Mouse (Mus musculus): ENCODE results near the gene Cacna1c. TPM values are rescaled to one million over a fixed set of nuclear protein-coding genes. Genes with fewer than 3 reads are reported as not detected.
A peak's percentile ranks its signal among the peaks of the same experiment; 100 is the strongest.

Gene Cacna1c
- polyA plus RNA-seq, 1 experiment = 16.7 TPM

DNA sequence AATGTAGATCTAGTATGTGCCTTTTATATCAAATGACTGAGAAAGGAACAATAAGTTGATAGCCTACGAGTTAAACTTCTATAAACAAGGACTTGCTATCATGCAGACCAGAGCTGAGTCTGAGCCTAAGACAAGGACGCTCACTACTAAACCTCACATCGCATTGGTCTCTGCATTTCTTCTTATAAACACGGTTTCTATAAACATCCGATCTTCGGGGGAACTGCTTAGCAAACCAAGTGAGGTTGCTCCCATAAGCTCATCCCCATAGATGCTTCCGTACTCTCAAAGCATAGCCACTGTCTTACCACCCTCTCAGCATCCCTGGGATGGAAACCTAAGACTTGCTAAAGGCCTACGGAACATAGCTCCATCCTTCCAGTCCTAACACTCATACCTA is 108.3 kb downstream of the Cacna1c start:
- WGBS = 85% methylated on average over 8 of the region's 8 CpGs

DNA sequence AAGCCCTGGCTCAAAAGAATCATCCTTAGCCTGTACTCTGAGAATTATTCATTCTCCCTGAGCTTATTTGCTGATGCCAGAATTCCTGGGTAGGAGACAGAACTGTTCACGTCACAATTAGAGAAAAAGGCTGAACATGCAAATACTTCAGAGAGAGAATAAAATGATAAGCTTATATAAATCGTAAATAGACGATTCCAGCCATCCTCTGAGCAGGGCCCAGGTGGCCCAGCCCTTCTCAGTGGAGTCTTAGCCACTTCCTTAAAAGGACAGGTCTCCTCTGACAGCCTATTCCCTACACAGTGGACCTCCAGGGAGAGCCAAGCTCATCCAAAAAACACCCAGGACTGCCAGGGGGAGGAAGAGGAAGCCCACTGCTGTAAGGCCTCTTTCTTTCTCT is 110.4 kb downstream of the Cacna1c start:
- Histone ChIP-seq H3K27ac (ENCODE audit: insufficient read depth, low read length) (0 out of 2 replicates have a peak overlapping the region, but pooled peaks have one; percentile 31), H3K4me3 (replicated peaks; ENCODE audit: insufficient read depth, low read depth, low read length) (no peak overlapping the region), H3K27me3 (ENCODE audit: control insufficient read depth, insufficient read depth, low read length) (no peaks in the 10 kb centered on the region), H3K4me1 (ENCODE audit: control insufficient read depth, insufficient read depth, low read length) (peaks cover 60% of the 10 kb centered on the region)
- TF ChIP-seq POLR2A (IDR thresholded peaks at IDR 0.05; ENCODE audit: borderline replicate concordance, insufficient read depth, low read length) (no peak), CTCF (IDR thresholded peaks at IDR 0.05; ENCODE audit: borderline replicate concordance, insufficient read depth, low read depth, low read length) (no peak)
- 23% methylated on average over 3 of the region's 3 CpGs for WGBS
- no peak for DNase-seq

More for the DNA sequence above, 108.3 kb downstream of the Cacna1c start:
- H3K4me3 ChIP-seq (replicated peaks; ENCODE audit: insufficient read depth, low read depth, low read length) = no peak overlapping the region
- H3K27ac ChIP-seq (ENCODE audit: insufficient read depth, low read length) = no peak overlapping the region
- TF ChIP-seq CTCF (IDR thresholded peaks at IDR 0.05; ENCODE audit: borderline replicate concordance, insufficient read depth, low read depth, low read length) (no peak), POLR2A (IDR thresholded peaks at IDR 0.05; ENCODE audit: borderline replicate concordance, insufficient read depth, low read length) (no peak)
- peaks cover 52% of the 10 kb centered on the region for H3K4me1 ChIP-seq (ENCODE audit: control insufficient read depth, insufficient read depth, low read length)
- DNase-seq = no peak
- no peaks in the 10 kb centered on the region for H3K27me3 ChIP-seq (ENCODE audit: control insufficient read depth, insufficient read depth, low read length)

- Histone ChIP-seq H3K4me3 (replicated peaks; ENCODE audit: insufficient read depth, low read depth, low read length) (no peak overlapping the region), H3K4me1 (ENCODE audit: control insufficient read depth, insufficient read depth, low read length) (peaks cover 67% of the 10 kb centered on the region), H3K27ac (ENCODE audit: insufficient read depth, low read length) (peak overlapping the region; percentile 44), H3K27me3 (ENCODE audit: control insufficient read depth, insufficient read depth, low read length) (no peaks in the 10 kb centered on the region)
- WGBS = 69% methylated on average over 9 of the region's 9 CpGs
- no peak for TF ChIP-seq POLR2A (IDR thresholded peaks at IDR 0.05; ENCODE audit: borderline replicate concordance, insufficient read depth, low read length)
- no peak for TF ChIP-seq CTCF (IDR thresholded peaks at IDR 0.05; ENCODE audit: borderline replicate concordance, insufficient read depth, low read depth, low read length)
- no peak for DNase-seq
Measured at GRCm38 (mm10) chr6:119084532-119084931, 111.7 kb downstream of the Cacna1c start.

GRCm38 (mm10) chr6:119083559-119083958 is 112.7 kb downstream of the Cacna1c start:
- WGBS = 52% methylated on average over 7 of the region's 7 CpGs
- no peak overlapping the region for H3K27ac ChIP-seq (ENCODE audit: insufficient read depth, low read length)

GRCm38 (mm10) chr6:119082662-119083061 is 113.6 kb downstream of the Cacna1c start:
- 48% methylated on average over 8 of the region's 8 CpGs for WGBS
- Histone ChIP-seq H3K27ac (ENCODE audit: insufficient read depth, low read length) (no peak overlapping the region), H3K4me3 (replicated peaks; ENCODE audit: insufficient read depth, low read depth, low read length) (no peak overlapping the region), H3K27me3 (ENCODE audit: control insufficient read depth, insufficient read depth, low read length) (no peaks in the 10 kb centered on the region), H3K4me1 (ENCODE audit: control insufficient read depth, insufficient read depth, low read length) (peaks cover 59% of the 10 kb centered on the region)
- DNase-seq = no peak
- TF ChIP-seq CTCF (IDR thresholded peaks at IDR 0.05; ENCODE audit: borderline replicate concordance, insufficient read depth, low read depth, low read length) (no peak), POLR2A (IDR thresholded peaks at IDR 0.05; ENCODE audit: borderline replicate concordance, insufficient read depth, low read length) (no peak)

More at GRCm38 (mm10) chr6:119083559-119083958, 112.7 kb downstream of the Cacna1c start:
- Histone ChIP-seq H3K4me3 (replicated peaks; ENCODE audit: insufficient read depth, low read depth, low read length) (no peak overlapping the region), H3K27me3 (ENCODE audit: control insufficient read depth, insufficient read depth, low read length) (no peaks in the 10 kb centered on the region), H3K4me1 (ENCODE audit: control insufficient read depth, insufficient read depth, low read length) (peaks cover 61% of the 10 kb centered on the region)
- TF ChIP-seq POLR2A (IDR thresholded peaks at IDR 0.05; ENCODE audit: borderline replicate concordance, insufficient read depth, low read length) = no peak
- TF ChIP-seq CTCF (IDR thresholded peaks at IDR 0.05; ENCODE audit: borderline replicate concordance, insufficient read depth, low read depth, low read length) = no peak
- DNase-seq = no peak

DNA sequence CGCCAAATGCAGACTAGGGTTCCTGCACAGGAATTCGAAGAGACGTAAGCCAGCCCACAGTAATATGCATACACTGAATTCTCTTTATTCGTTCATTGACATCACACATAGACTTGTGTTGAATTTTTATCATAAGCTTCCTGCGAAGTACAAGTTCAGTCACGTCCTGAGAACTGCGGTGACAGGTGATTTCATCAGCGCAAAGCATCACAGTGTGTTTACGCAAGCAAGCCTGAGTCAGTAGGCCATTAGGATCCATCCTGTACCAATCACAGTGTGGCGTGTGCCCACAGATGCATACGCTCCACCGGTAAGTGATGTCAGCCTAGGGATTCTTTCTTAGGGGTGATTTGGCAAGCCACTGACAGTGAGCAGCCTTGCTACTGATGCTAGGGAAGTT is 114.6 kb downstream of the Cacna1c start:
- TF ChIP-seq CTCF (IDR thresholded peaks at IDR 0.05; ENCODE audit: borderline replicate concordance, insufficient read depth, low read depth, low read length) (no peak), POLR2A (IDR thresholded peaks at IDR 0.05; ENCODE audit: borderline replicate concordance, insufficient read depth, low read length) (no peak)
- H3K27ac ChIP-seq (ENCODE audit: insufficient read depth, low read length) = no peak overlapping the region

DNA sequence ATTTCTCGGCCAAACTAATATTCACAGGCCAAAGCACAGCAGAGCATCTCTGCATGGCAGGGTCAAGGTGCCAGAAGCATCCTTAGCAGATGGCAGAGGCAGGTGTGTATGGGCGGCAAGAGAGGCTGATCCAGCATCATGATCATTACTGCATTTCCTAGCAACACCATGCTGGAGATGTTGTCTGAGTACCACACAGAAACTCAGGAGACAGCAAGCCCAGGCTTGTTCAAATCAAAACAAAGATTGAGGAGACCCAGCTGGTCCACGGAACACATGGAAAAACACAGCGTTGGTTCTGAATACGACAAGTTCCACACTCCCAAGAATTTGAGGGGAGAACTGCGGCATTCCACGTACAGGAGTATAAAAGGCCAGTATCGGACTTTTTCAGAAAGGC is 116.6 kb downstream of the Cacna1c start:
- Histone ChIP-seq H3K4me1 (ENCODE audit: control insufficient read depth, insufficient read depth, low read length) (peaks cover 66% of the 10 kb centered on the region), H3K4me3 (replicated peaks; ENCODE audit: insufficient read depth, low read depth, low read length) (no peak overlapping the region), H3K27ac (ENCODE audit: insufficient read depth, low read length) (peak overlapping the region; percentile 94), H3K27me3 (ENCODE audit: control insufficient read depth, insufficient read depth, low read length) (no peaks in the 10 kb centered on the region)
- DNase-seq = peak; percentile 82 to 86
- TF ChIP-seq CTCF (IDR thresholded peaks at IDR 0.05; ENCODE audit: borderline replicate concordance, insufficient read depth, low read depth, low read length) (no peak), POLR2A (IDR thresholded peaks at IDR 0.05; ENCODE audit: borderline replicate concordance, insufficient read depth, low read length) (no peak)
- 9% methylated on average over 8 of the region's 8 CpGs for WGBS

More for the DNA sequence above, 114.6 kb downstream of the Cacna1c start:
- no peak for DNase-seq
- H3K27me3 ChIP-seq (ENCODE audit: control insufficient read depth, insufficient read depth, low read length) = no peaks in the 10 kb centered on the region
- 87% methylated on average over 12 of the region's 12 CpGs for WGBS
- H3K4me1 ChIP-seq (ENCODE audit: control insufficient read depth, insufficient read depth, low read length) = peaks cover 66% of the 10 kb centered on the region
- H3K4me3 ChIP-seq (replicated peaks; ENCODE audit: insufficient read depth, low read depth, low read length) = no peak overlapping the region

GRCm38 (mm10) chr6:119078912-119079311 is 117.3 kb downstream of the Cacna1c start:
- H3K27me3 ChIP-seq (ENCODE audit: control insufficient read depth, insufficient read depth, low read length) = no peaks in the 10 kb centered on the region
- peak; percentile 29; the same call in 1 of the 2 replicates for TF ChIP-seq POLR2A (IDR thresholded peaks at IDR 0.05; ENCODE audit: borderline replicate concordance, insufficient read depth, low read length)
- no peak for TF ChIP-seq CTCF (IDR thresholded peaks at IDR 0.05; ENCODE audit: borderline replicate concordance, insufficient read depth, low read depth, low read length)
- peaks cover 66% of the 10 kb centered on the region for H3K4me1 ChIP-seq (ENCODE audit: control insufficient read depth, insufficient read depth, low read length)
- peak overlapping the region; percentile 94 for H3K27ac ChIP-seq (ENCODE audit: insufficient read depth, low read length)
- peak; percentile 82 to 94 for DNase-seq
- 14% methylated on average over 9 of the region's 9 CpGs for WGBS
- no peak overlapping the region for H3K4me3 ChIP-seq (replicated peaks; ENCODE audit: insufficient read depth, low read depth, low read length)
